23 mouse cellular contexts compared by ENCODE assay signal in the genomic region with DNA sequence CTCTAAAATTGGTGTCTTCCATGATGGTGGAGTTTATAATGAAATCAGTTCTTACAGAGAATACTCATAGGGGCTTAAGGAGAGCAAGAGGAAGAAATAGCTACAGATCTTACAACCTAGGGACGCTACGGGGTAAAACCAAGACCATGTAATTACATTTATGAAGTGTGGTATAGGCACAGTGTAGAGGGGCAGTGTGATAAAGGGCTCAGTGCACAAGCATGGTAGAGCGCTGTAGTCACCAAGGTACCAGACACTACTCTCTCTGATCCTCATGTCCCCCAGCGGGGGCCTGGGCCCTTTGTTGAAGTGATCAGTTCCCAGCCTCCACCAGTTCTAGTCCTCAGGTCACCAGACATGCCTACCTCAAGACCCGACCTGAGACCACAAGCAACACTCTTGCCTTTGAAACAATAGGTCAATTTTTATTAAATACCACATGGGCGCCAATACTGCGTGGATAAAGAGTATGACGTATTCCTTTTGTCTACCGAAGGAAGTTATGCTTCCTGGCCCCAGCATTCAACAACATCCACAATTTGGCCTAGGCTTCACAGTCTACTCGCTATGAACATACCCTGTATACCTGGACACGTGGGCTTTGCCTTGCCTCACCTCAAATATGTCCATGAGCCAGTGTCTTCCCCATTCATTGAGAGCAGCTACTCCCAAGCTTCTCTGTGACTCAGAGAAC.
DNase-seq lines count a peak whose midpoint lies in the region; ATAC-seq and TF ChIP-seq lines count a peak whose summit lies in the region.
"Had no signal": no experiment of that assay in that cellular context is flagged by ENCODE, and none has a peak within 500 bp of the region (broad histone marks: within the 10 kb centered on the region; RNA-seq: fewer than 3 reads in every experiment).

No protein-coding gene starts in this region.

- H3K9ac ChIP-seq in heart, embryonic 12.5 days = no peak overlapping the region
- H3K9ac ChIP-seq in heart, embryonic 16.5 days (ENCODE audit: low read length) = no peak overlapping the region
- H3K9ac ChIP-seq in heart, postnatal 0 days (replicated peaks; ENCODE audit: low read depth, low read length) = no peak overlapping the region
- H3K9ac ChIP-seq: embryonic facial prominence, embryonic 12.5 days; heart, embryonic 15.5 days; hindbrain, embryonic 12.5 days; limb, embryonic 15.5 days; liver, embryonic 13.5 days had no signal

- no peak overlapping the region for H3K27ac ChIP-seq in heart, embryonic 12.5 days (ENCODE audit: poor library complexity, severe bottlenecking)
- H3K27ac ChIP-seq in heart, embryonic 16.5 days (ENCODE audit: low read length) = peak overlapping the region; percentile 48
- peak overlapping the region; percentile 100 for H3K27ac ChIP-seq in brown adipose tissue, adult 24 weeks (replicated peaks; ENCODE audit: low read depth, low read length)
- H3K27ac ChIP-seq in heart, postnatal 0 days (ENCODE audit: low read depth) = peak overlapping the region; percentile 83
- H3K27ac ChIP-seq: embryonic facial prominence, embryonic 12.5 days; hindbrain, embryonic 12.5 days; limb, embryonic 10.5 days; limb, embryonic 15.5 days; liver, embryonic 13.5 days had no signal

- no peak for TF ChIP-seq CTCF in heart, postnatal 0 days (IDR thresholded peaks at IDR 0.05; ENCODE audit: low read depth)

- no peak for TF ChIP-seq EP300 in heart, postnatal 0 days (IDR thresholded peaks at IDR 0.05; ENCODE audit: low read depth)

- no peaks in the 10 kb centered on the region for H3K9me3 ChIP-seq in heart, embryonic 12.5 days (replicated peaks)
- H3K9me3 ChIP-seq in heart, embryonic 16.5 days (replicated peaks; ENCODE audit: control insufficient read depth, low read length) = no peaks in the 10 kb centered on the region
- no peaks in the 10 kb centered on the region for H3K9me3 ChIP-seq in heart, postnatal 0 days (replicated peaks; ENCODE audit: control insufficient read depth, low read length)
- H3K9me3 ChIP-seq: embryonic facial prominence, embryonic 12.5 days; heart, embryonic 15.5 days; hindbrain, embryonic 12.5 days; limb, embryonic 10.5 days; limb, embryonic 15.5 days; liver, embryonic 13.5 days had no signal

- H3K27me3 ChIP-seq in heart, embryonic 12.5 days (replicated peaks) = no peaks in the 10 kb centered on the region
- H3K27me3 ChIP-seq in heart, embryonic 16.5 days (ENCODE audit: control insufficient read depth, insufficient read depth, low read length) = no peaks in the 10 kb centered on the region
- no peaks in the 10 kb centered on the region for H3K27me3 ChIP-seq in heart, postnatal 0 days (ENCODE audit: control insufficient read depth, insufficient read depth, low read length)
- H3K27me3 ChIP-seq: embryonic facial prominence, embryonic 12.5 days; heart, embryonic 15.5 days; hindbrain, embryonic 12.5 days; limb, embryonic 15.5 days; liver, embryonic 13.5 days had no signal

- peaks cover 42% of the 10 kb centered on the region for H3K4me1 ChIP-seq in heart, embryonic 12.5 days (replicated peaks)
- peaks cover 40% of the 10 kb centered on the region for H3K4me1 ChIP-seq in heart, embryonic 16.5 days (ENCODE audit: control insufficient read depth, insufficient read depth, low read length)
- peaks cover 48% of the 10 kb centered on the region for H3K4me1 ChIP-seq in brown adipose tissue, adult 24 weeks (ENCODE audit: control insufficient read depth, insufficient read depth, insufficient read length, low read length)
- H3K4me1 ChIP-seq in heart, postnatal 0 days (ENCODE audit: control insufficient read depth, insufficient read depth) = peaks cover 39% of the 10 kb centered on the region

- peak; percentile 96 for DNase-seq in heart, adult 11 months
- no peak for DNase-seq in heart, postnatal 36 days
- DNase-seq in heart, postnatal 0 days (ENCODE audit: low spot score) = no peak
- DNase-seq in adrenal gland, postnatal 36 days = no peak
- DNase-seq: adrenal gland, postnatal 14 days; cerebellum, adult 8-10 months; cerebellum, postnatal 25 days; embryo, embryonic 11 days; kidney, adult 11 months; kidney, postnatal 25 days; liver, embryonic 13.5 days; lung, adult 2 months; lung, postnatal 10 days; midbrain, embryonic 14.5 days had no signal

- no peaks in the 10 kb centered on the region for H3K36me3 ChIP-seq in heart, embryonic 12.5 days
- no peaks in the 10 kb centered on the region; the same call in 1 of the 2 replicates for H3K36me3 ChIP-seq in heart, embryonic 16.5 days (ENCODE audit: control insufficient read depth, insufficient read depth)
- H3K36me3 ChIP-seq in heart, postnatal 0 days (replicated peaks; ENCODE audit: control insufficient read depth, insufficient read depth, low read length) = peaks cover 8% of the 10 kb centered on the region; the same call in 1 of the 2 replicates
- H3K36me3 ChIP-seq: embryonic facial prominence, embryonic 12.5 days; heart, embryonic 15.5 days; hindbrain, embryonic 12.5 days; limb, embryonic 10.5 days; limb, embryonic 15.5 days; liver, embryonic 13.5 days had no signal

- no peak overlapping the region for H3K4me2 ChIP-seq in heart, embryonic 12.5 days
- no peak overlapping the region for H3K4me2 ChIP-seq in heart, embryonic 16.5 days (ENCODE audit: low read depth, low read length)
- H3K4me2 ChIP-seq in heart, postnatal 0 days (ENCODE audit: low read depth, low read length) = no peak overlapping the region
- H3K4me2 ChIP-seq: embryonic facial prominence, embryonic 12.5 days; heart, embryonic 15.5 days; hindbrain, embryonic 12.5 days; limb, embryonic 15.5 days; liver, embryonic 13.5 days had no signal

- no peak overlapping the region for H3K4me3 ChIP-seq in heart, embryonic 12.5 days
- no peak overlapping the region for H3K4me3 ChIP-seq in heart, embryonic 16.5 days (ENCODE audit: low read length)
- H3K4me3 ChIP-seq in brown adipose tissue, adult 24 weeks (ENCODE audit: insufficient read depth, low read depth, low read length) = no peak overlapping the region
- no peak overlapping the region for H3K4me3 ChIP-seq in heart, postnatal 0 days (ENCODE audit: low read depth, low read length)
- H3K4me3 ChIP-seq: embryonic facial prominence, embryonic 12.5 days; heart, embryonic 15.5 days; hindbrain, embryonic 12.5 days; limb, embryonic 10.5 days; limb, embryonic 15.5 days; liver, embryonic 13.5 days had no signal

- 94% methylated on average over 11 of the region's 11 CpGs for WGBS in heart, embryonic 12.5 days
- 90% methylated on average over 11 of the region's 11 CpGs for WGBS in heart, embryonic 16.5 days
- 80% methylated on average over 11 of the region's 11 CpGs for WGBS in heart, postnatal 0 days

- intact Hi-C loops in heart, postnatal 36 days (cut with DNase I) = no loop called here

- no peak for ATAC-seq in heart, embryonic 12.5 days (ENCODE audit: insufficient number of reproducible peaks, low FRiP score)
- no peak for ATAC-seq in heart, embryonic 16.5 days (replicated peaks; ENCODE audit: extremely low read depth, insufficient read depth, low FRiP score)
- no peak for ATAC-seq in heart, postnatal 0 days (ENCODE audit: insufficient read depth, low read depth)
- ATAC-seq: forebrain, embryonic 16.5 days had no signal
